Mouse (Mus musculus): ENCODE measurements around the gene Trip11. TPM values are rescaled to one million over a fixed set of nuclear protein-coding genes. Genes with fewer than 3 reads are reported as not detected.

Trip11 gene
- polyA plus RNA-seq, 1 experiment = 14.0 TPM

DNA sequence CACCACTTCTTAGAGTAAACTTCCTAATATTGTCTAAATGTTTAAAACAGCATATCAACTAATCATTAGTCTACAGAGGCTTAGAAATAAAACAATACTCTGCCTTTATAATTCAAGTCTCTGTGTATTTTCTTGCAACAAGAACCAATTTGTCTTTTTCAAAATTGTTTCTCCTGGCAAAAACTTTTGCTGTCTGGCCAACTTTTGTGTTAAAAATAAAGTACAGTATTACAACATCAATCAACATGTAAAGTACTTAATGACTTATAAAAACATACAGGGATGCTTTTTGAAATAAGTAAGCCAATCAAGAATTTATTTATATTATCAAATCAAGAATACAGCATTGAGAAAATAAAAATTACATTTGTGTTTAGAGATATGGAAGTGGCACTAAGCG, 52.8 kb downstream of the Trip11 start:
- Histone ChIP-seq H3K27me3 (ENCODE audit: control insufficient read depth, insufficient read depth, low read length) (no peaks in the 10 kb centered on the region), H3K4me3 (replicated peaks; ENCODE audit: insufficient read depth, low read depth, low read length) (no peak overlapping the region), H3K27ac (ENCODE audit: insufficient read depth, low read length) (no peak overlapping the region), H3K4me1 (ENCODE audit: control insufficient read depth, insufficient read depth, low read length) (peaks cover 2% of the 10 kb centered on the region; the same call in 1 of the 2 replicates)
- WGBS = 94% methylated on average over 1 of the region's 1 CpGs
- no peak for TF ChIP-seq POLR2A (IDR thresholded peaks at IDR 0.05; ENCODE audit: borderline replicate concordance, insufficient read depth, low read length)
- no peak for TF ChIP-seq CTCF (IDR thresholded peaks at IDR 0.05; ENCODE audit: borderline replicate concordance, insufficient read depth, low read depth, low read length)
- DNase-seq = no peak

DNA sequence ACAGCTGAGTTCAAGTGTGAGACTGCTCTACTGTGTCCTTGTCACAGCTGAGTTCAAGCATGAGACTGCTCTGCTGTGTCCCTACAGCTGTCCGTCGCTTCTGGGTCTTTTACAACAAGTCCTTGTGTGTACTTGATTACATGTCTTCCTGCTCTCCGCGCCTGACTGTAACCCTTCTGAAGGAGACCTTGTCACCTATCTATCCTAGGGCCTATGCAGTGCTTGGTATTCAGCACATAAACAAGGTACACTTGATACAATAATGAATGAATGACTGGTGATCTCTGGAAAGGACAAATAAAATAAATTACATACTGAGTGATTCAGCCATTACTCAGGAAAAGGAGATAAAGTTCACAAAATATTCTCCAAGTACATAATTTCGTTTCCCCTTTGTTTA, 55.1 kb downstream of the Trip11 start:
- Histone ChIP-seq H3K27me3 (ENCODE audit: control insufficient read depth, insufficient read depth, low read length) (no peaks in the 10 kb centered on the region), H3K4me1 (ENCODE audit: control insufficient read depth, insufficient read depth, low read length) (peaks cover 5% of the 10 kb centered on the region; the same call in 1 of the 2 replicates), H3K27ac (ENCODE audit: insufficient read depth, low read length) (no peak overlapping the region), H3K4me3 (replicated peaks; ENCODE audit: insufficient read depth, low read depth, low read length) (no peak overlapping the region)
- WGBS = 94% methylated on average over 5 of the region's 5 CpGs
- no peak for TF ChIP-seq POLR2A (IDR thresholded peaks at IDR 0.05; ENCODE audit: borderline replicate concordance, insufficient read depth, low read length)
- no peak for TF ChIP-seq CTCF (IDR thresholded peaks at IDR 0.05; ENCODE audit: borderline replicate concordance, insufficient read depth, low read depth, low read length)
- DNase-seq = no peak

DNA sequence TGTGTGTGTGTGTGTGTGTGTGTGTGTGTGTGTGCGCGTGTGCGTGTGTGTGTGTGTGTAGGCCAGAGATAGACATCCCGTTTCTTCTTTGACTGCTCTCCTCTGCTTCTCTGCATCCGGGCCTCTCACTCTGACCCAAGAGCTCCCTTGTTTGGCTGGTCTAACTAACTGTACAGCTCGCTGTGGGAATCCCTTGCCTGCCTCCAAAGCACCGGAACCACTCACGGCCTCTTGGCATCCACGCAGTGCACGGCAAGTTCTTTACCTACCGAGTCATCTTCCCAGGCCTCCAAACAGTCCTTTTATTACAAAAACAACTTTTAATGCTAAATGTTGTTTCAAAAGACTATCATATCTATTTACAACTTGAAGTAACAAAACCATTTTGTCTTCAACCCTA, 58.7 kb downstream of the Trip11 start:
- 82% methylated on average over 11 of the region's 11 CpGs for WGBS
- peaks cover 5% of the 10 kb centered on the region; the same call in 1 of the 2 replicates for H3K4me1 ChIP-seq (ENCODE audit: control insufficient read depth, insufficient read depth, low read length)
- no peak overlapping the region for H3K4me3 ChIP-seq (replicated peaks; ENCODE audit: insufficient read depth, low read depth, low read length)
- DNase-seq = no peak
- H3K27me3 ChIP-seq (ENCODE audit: control insufficient read depth, insufficient read depth, low read length) = no peaks in the 10 kb centered on the region
- no peak for TF ChIP-seq CTCF (IDR thresholded peaks at IDR 0.05; ENCODE audit: borderline replicate concordance, insufficient read depth, low read depth, low read length)
- TF ChIP-seq POLR2A (IDR thresholded peaks at IDR 0.05; ENCODE audit: borderline replicate concordance, insufficient read depth, low read length) = no peak
- H3K27ac ChIP-seq (ENCODE audit: insufficient read depth, low read length) = no peak overlapping the region

DNA sequence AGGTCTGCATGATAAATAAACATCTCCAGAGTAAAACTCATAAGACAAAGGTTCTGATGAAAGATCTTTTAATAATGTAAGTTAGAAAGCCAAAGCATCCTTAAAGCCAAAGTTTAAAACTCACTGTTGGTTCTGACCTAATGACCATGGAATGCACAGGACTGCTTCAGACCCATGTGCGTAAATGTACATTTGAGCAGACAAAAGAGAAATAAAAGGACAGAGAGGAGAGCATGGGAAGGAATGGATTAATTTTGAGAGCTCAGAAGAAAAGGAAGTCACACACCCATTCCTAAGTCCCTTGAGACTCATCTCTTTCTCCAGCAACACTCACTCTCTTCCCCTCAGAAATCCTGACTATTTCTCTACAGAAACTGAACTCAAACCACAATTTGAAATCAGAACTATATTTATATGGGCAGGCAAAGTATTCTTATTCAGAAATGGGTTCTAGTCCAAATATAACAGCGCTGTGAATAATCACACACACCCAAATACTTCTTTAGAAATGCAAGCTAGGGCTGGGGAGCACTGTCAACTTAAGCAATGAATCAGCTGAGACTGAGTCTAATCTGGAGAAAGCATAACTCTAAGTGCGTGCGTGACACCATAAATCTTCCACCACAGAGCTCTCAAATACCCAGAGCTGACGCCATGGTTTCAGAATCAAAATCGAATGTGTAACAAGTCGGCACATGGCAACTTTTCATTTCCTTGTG, 61.1 kb downstream of the Trip11 start:
- no peak overlapping the region for H3K27ac ChIP-seq (ENCODE audit: insufficient read depth, low read length)
- WGBS = 97% methylated on average over 7 of the region's 7 CpGs
- no peak overlapping the region for H3K4me3 ChIP-seq (replicated peaks; ENCODE audit: insufficient read depth, low read depth, low read length)
- H3K4me1 ChIP-seq (ENCODE audit: control insufficient read depth, insufficient read depth, low read length) = peaks cover 2% of the 10 kb centered on the region; the same call in 1 of the 2 replicates
- H3K27me3 ChIP-seq (ENCODE audit: control insufficient read depth, insufficient read depth, low read length) = no peaks in the 10 kb centered on the region
- DNase-seq = no peak
- TF ChIP-seq CTCF (IDR thresholded peaks at IDR 0.05; ENCODE audit: borderline replicate concordance, insufficient read depth, low read depth, low read length) (no peak), POLR2A (IDR thresholded peaks at IDR 0.05; ENCODE audit: borderline replicate concordance, insufficient read depth, low read length) (no peak)

DNA sequence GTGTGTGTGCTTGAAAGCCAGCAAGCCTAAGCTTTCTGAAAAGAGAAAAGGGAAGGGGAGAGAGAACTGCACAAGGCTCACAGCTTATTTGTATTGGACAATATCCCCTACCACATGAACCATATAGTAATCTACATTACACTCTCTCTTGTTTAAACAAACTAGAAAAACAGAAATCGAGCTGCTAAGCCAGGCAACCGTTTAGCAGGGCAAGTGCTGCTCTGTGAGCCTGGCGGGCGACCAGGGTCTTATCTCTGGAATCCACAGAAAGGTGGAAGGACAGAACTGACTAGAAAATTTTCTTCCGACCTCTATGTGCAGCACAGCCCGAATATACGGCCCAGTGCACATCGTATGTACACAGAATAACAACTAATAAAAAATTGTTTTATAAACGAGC, 61.8 kb downstream of the Trip11 start:
- Histone ChIP-seq H3K27me3 (ENCODE audit: control insufficient read depth, insufficient read depth, low read length) (no peaks in the 10 kb centered on the region), H3K27ac (ENCODE audit: insufficient read depth, low read length) (no peak overlapping the region), H3K4me1 (ENCODE audit: control insufficient read depth, insufficient read depth, low read length) (peaks cover 2% of the 10 kb centered on the region; the same call in 1 of the 2 replicates), H3K4me3 (replicated peaks; ENCODE audit: insufficient read depth, low read depth, low read length) (no peak overlapping the region)
- 89% methylated on average over 9 of the region's 9 CpGs for WGBS
- TF ChIP-seq POLR2A (IDR thresholded peaks at IDR 0.05; ENCODE audit: borderline replicate concordance, insufficient read depth, low read length) = no peak
- TF ChIP-seq CTCF (IDR thresholded peaks at IDR 0.05; ENCODE audit: borderline replicate concordance, insufficient read depth, low read depth, low read length) = no peak
- no peak for DNase-seq

DNA sequence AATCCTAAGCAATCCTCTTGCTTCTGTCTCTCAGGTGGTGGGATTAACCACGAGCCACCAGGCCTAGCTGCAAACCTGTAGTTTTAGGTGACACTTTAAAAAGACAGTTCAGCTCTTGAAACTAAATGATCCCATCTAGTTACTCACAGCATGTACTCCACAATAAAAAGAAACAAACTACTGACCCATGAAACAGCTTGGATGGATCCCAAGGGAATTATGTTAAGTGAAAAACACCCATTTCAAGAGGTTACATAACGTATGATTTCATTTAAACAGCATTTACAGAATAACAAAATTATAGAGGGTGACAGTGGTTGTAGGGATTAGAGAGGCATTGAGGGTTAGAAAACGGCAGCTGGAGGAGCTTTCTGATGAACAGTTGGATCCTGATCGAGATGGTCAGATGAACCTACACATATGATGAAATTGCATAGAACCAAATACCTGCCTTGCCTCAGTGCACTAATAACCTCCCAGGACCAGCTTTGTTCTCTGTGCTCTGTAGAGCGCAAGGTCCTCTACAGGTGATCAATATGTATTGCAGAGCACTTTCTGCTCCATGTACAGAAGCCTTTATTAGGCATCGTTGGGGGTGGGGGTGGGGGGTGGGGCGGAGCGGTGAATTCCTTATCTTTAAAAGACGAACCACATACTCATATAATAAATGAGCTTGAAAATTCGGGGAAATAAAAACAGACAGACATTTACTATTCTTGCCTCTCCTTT, 76.4 kb downstream of the Trip11 start:
- no peak for TF ChIP-seq CTCF (IDR thresholded peaks at IDR 0.05; ENCODE audit: borderline replicate concordance, insufficient read depth, low read depth, low read length)
- TF ChIP-seq POLR2A (IDR thresholded peaks at IDR 0.05; ENCODE audit: borderline replicate concordance, insufficient read depth, low read length) = no peak
- Histone ChIP-seq H3K27ac (ENCODE audit: insufficient read depth, low read length) (no peak overlapping the region), H3K4me1 (ENCODE audit: control insufficient read depth, insufficient read depth, low read length) (no peaks in the 10 kb centered on the region), H3K4me3 (replicated peaks; ENCODE audit: insufficient read depth, low read depth, low read length) (no peak overlapping the region), H3K27me3 (ENCODE audit: control insufficient read depth, insufficient read depth, low read length) (no peaks in the 10 kb centered on the region)
- DNase-seq = no peak
- WGBS = 85% methylated on average over 10 of the region's 10 CpGs

DNA sequence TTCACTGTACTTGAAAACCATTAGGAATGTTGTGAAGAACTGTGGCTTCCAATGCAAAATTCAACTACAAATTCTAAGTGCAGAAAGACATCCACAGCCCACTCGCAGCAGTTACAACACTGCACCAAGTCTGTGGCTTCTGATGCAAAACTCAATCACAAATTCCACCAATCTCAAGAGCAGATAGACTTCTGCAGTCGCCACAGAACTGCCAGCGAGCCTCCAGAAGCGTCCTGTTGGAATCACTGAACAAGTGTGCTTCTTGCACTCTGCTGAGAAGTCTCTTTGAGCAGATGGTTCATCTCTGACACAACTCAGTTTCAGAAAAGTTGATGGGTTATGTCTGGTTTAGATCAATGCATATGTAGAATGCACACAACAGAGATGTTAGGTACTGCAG, 78.4 kb downstream of the Trip11 start:
- Histone ChIP-seq H3K4me1 (ENCODE audit: control insufficient read depth, insufficient read depth, low read length) (no peaks in the 10 kb centered on the region), H3K27ac (ENCODE audit: insufficient read depth, low read length) (no peak overlapping the region), H3K4me3 (replicated peaks; ENCODE audit: insufficient read depth, low read depth, low read length) (no peak overlapping the region), H3K27me3 (ENCODE audit: control insufficient read depth, insufficient read depth, low read length) (no peaks in the 10 kb centered on the region)
- WGBS = 92% methylated on average over 4 of the region's 4 CpGs
- TF ChIP-seq POLR2A (IDR thresholded peaks at IDR 0.05; ENCODE audit: borderline replicate concordance, insufficient read depth, low read length) (no peak), CTCF (IDR thresholded peaks at IDR 0.05; ENCODE audit: borderline replicate concordance, insufficient read depth, low read depth, low read length) (no peak)
- no peak for DNase-seq

DNA sequence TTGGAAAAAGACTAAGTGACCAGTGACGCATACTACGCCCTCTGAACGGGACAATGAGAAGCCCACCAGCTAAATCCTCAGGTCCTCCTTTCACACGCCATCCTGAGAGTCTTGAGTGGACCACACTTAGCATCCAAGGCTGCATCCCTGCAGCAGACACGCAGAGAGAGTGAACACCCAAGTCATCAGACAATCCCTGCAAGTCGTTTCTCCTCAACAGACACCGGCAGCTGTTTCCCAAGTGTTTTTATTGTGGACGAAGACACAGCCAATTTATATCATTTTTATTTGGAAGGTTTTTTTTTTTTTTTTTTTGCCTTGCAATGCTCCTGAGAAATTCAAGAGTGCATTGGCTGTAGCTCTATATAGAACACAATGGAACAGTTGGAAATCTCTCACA, 79.3 kb downstream of the Trip11 start:
- DNase-seq = no peak
- Histone ChIP-seq H3K4me3 (replicated peaks; ENCODE audit: insufficient read depth, low read depth, low read length) (no peak overlapping the region), H3K27ac (ENCODE audit: insufficient read depth, low read length) (no peak overlapping the region), H3K27me3 (ENCODE audit: control insufficient read depth, insufficient read depth, low read length) (no peaks in the 10 kb centered on the region), H3K4me1 (ENCODE audit: control insufficient read depth, insufficient read depth, low read length) (no peaks in the 10 kb centered on the region)
- 90% methylated on average over 8 of the region's 8 CpGs for WGBS
- TF ChIP-seq POLR2A (IDR thresholded peaks at IDR 0.05; ENCODE audit: borderline replicate concordance, insufficient read depth, low read length) (no peak), CTCF (IDR thresholded peaks at IDR 0.05; ENCODE audit: borderline replicate concordance, insufficient read depth, low read depth, low read length) (no peak)
